Mouse (Mus musculus) limb, embryonic 10.5 days (tissue): Measurements from ENCODE around the gene Setd7. TPM values are rescaled to one million over a fixed set of nuclear protein-coding genes. Genes with fewer than 3 reads are reported as not detected.

Source experiments
- DNase-seq: peaks from one replicate; pipeline ENCODE4 v3.0.0-alpha.2; 2017; ENCODE audit warnings: low spot score
- H3K27ac ChIP-seq: fragments of 300-500 bp; sonication (generic); 2 replicates; pipeline ENCODE4 v1.5.1; 2016; ENCODE audit warnings: mild to moderate bottlenecking
- H3K27me3 ChIP-seq: fragments of 300-500 bp; sonication (generic); 2 replicates; pipeline ENCODE4 v1.6.1; 2016; ENCODE audit warnings: low read depth, mild to moderate bottlenecking; ENCODE audit not compliant: poor library complexity, severe bottlenecking
- H3K36me3 ChIP-seq: fragments of 300-500 bp; sonication (generic); 2 replicates; pipeline ENCODE4 v1.6.1; 2016; ENCODE audit warnings: mild to moderate bottlenecking, moderate library complexity
- H3K4me1 ChIP-seq: fragments of 300-500 bp; sonication (generic); 2 replicates; pipeline ENCODE4 v1.6.1; 2016
- H3K4me3 ChIP-seq: fragments of 300-500 bp; sonication (generic); 2 replicates; pipeline ENCODE4 v1.5.1; 2016; ENCODE audit warnings: mild to moderate bottlenecking, moderate library complexity
- H3K9me3 ChIP-seq: fragments of 300-500 bp; sonication (generic); replicated peaks from 2 replicates; pipeline ENCODE4 v1.6.1; 2016; ENCODE audit warnings: mild to moderate bottlenecking
- WGBS: fragments of 180-500 bp; shearing (Covaris S2); methylation state at CpG from one replicate; pipeline ENCODE4 v1.1.7; 2016; 5-methylcytosine and 5-hydroxymethylcytosine counted together
- polyA plus RNA-seq: library from polyadenylated mRNA; unstranded; fragments of >200 nt; fragmentation: Nextera tagmentation; extraction: Ambion mirVana; gene quantifications from 2 replicates; pipeline ENCODE4 v1.2.1, GENCODE M21; 2016

Setd7 gene
- 2.7 and 4.8 TPM in 2 replicates for polyA plus RNA-seq

GRCm38 (mm10) chr3:51560511-51561108, at the start of gene Setd7:
TSS of gene Setd7 (minus strand) at chr3:51560879.
- Histone ChIP-seq H3K4me1 (peaks cover 30% of the 10 kb centered on the region), H3K27me3 (peaks cover 12% of the 10 kb centered on the region), H3K36me3 (peaks cover 8% of the 10 kb centered on the region; the same call in 1 of the 2 replicates), H3K4me3 (peak within 1 kb of the TSS; percentile 90), H3K27ac (peak within 1 kb of the TSS; percentile 97), H3K9me3 (no peaks in the 10 kb centered on the region)
- DNase-seq: peak; percentile 83
- WGBS: under 1% methylated on average over 47 of the region's 48 CpGs

- Histone ChIP-seq H3K4me3 (no peak overlapping the region), H3K27me3 (no peaks in the 10 kb centered on the region), H3K4me1 (no peaks in the 10 kb centered on the region), H3K27ac (no peak overlapping the region), H3K36me3 (no peaks in the 10 kb centered on the region), H3K9me3 (no peaks in the 10 kb centered on the region)
- no peak for DNase-seq
- 89% methylated on average over 3 of the region's 3 CpGs for WGBS
Observed at GRCm38 (mm10) chr3:51604489-51604888, 43.8 kb upstream of the Setd7 start.

GRCm38 (mm10) chr3:51603705-51604291, 43.1 kb upstream of the Setd7 start:
- H3K4me1 ChIP-seq: no peaks in the 10 kb centered on the region
- H3K9me3 ChIP-seq: no peaks in the 10 kb centered on the region
- H3K4me3 ChIP-seq: no peak overlapping the region
- H3K27ac ChIP-seq: no peak overlapping the region
- no peaks in the 10 kb centered on the region for H3K27me3 ChIP-seq
- WGBS: 94% methylated on average over 15 of the region's 15 CpGs
- no peaks in the 10 kb centered on the region for H3K36me3 ChIP-seq
- no peak for DNase-seq

- no peak overlapping the region for H3K27ac ChIP-seq
- H3K4me1 ChIP-seq: no peaks in the 10 kb centered on the region
- no peak for DNase-seq
- no peak overlapping the region for H3K4me3 ChIP-seq
- H3K9me3 ChIP-seq: no peaks in the 10 kb centered on the region
- 94% methylated on average over 2 of the region's 2 CpGs for WGBS
- H3K36me3 ChIP-seq: no peaks in the 10 kb centered on the region
- no peaks in the 10 kb centered on the region for H3K27me3 ChIP-seq
Observed at GRCm38 (mm10) chr3:51601461-51601860, 40.8 kb upstream of the Setd7 start.

GRCm38 (mm10) chr3:51600728-51601127, 40.0 kb upstream of the Setd7 start:
- Histone ChIP-seq H3K4me3 (no peak overlapping the region), H3K9me3 (no peaks in the 10 kb centered on the region), H3K27me3 (no peaks in the 10 kb centered on the region), H3K27ac (no peak overlapping the region), H3K4me1 (no peaks in the 10 kb centered on the region), H3K36me3 (no peaks in the 10 kb centered on the region)
- 94% methylated on average over 4 of the region's 4 CpGs for WGBS
- DNase-seq: no peak

GRCm38 (mm10) chr3:51599057-51599630, 38.5 kb upstream of the Setd7 start:
- no peaks in the 10 kb centered on the region for H3K36me3 ChIP-seq
- H3K9me3 ChIP-seq: no peaks in the 10 kb centered on the region
- no peaks in the 10 kb centered on the region for H3K27me3 ChIP-seq
- no peak for DNase-seq
- no peaks in the 10 kb centered on the region for H3K4me1 ChIP-seq
- no peak overlapping the region for H3K27ac ChIP-seq
- WGBS: 77% methylated on average over 12 of the region's 12 CpGs
- H3K4me3 ChIP-seq: no peak overlapping the region

- H3K27ac ChIP-seq: no peak overlapping the region
- no peaks in the 10 kb centered on the region for H3K27me3 ChIP-seq
- 89% methylated on average over 2 of the region's 2 CpGs for WGBS
- no peaks in the 10 kb centered on the region for H3K4me1 ChIP-seq
- no peak overlapping the region for H3K4me3 ChIP-seq
- no peak for DNase-seq
- H3K36me3 ChIP-seq: no peaks in the 10 kb centered on the region
- H3K9me3 ChIP-seq: no peaks in the 10 kb centered on the region
Observed at GRCm38 (mm10) chr3:51596538-51596937, 35.9 kb upstream of the Setd7 start.

- H3K36me3 ChIP-seq: no peaks in the 10 kb centered on the region
- 92% methylated on average over 1 of the region's 1 CpGs for WGBS
Observed at GRCm38 (mm10) chr3:51593506-51593905, 32.8 kb upstream of the Setd7 start.

GRCm38 (mm10) chr3:51591591-51591990, 30.9 kb upstream of the Setd7 start:
- WGBS: 92% methylated on average over 6 of the region's 6 CpGs
- no peaks in the 10 kb centered on the region for H3K4me1 ChIP-seq
- H3K27me3 ChIP-seq: no peaks in the 10 kb centered on the region
- DNase-seq: no peak
- no peaks in the 10 kb centered on the region for H3K36me3 ChIP-seq
- H3K9me3 ChIP-seq: no peaks in the 10 kb centered on the region
- H3K27ac ChIP-seq: no peak overlapping the region
- no peak overlapping the region for H3K4me3 ChIP-seq

More at GRCm38 (mm10) chr3:51593506-51593905, 32.8 kb upstream of the Setd7 start:
- H3K27me3 ChIP-seq: no peaks in the 10 kb centered on the region
- H3K9me3 ChIP-seq: no peaks in the 10 kb centered on the region
- no peak overlapping the region for H3K27ac ChIP-seq
- no peaks in the 10 kb centered on the region for H3K4me1 ChIP-seq
- no peak overlapping the region for H3K4me3 ChIP-seq
- DNase-seq: no peak

- Histone ChIP-seq H3K9me3 (no peaks in the 10 kb centered on the region), H3K27me3 (no peaks in the 10 kb centered on the region), H3K27ac (no peak overlapping the region), H3K36me3 (no peaks in the 10 kb centered on the region), H3K4me1 (no peaks in the 10 kb centered on the region), H3K4me3 (no peak overlapping the region)
- DNase-seq: no peak
- WGBS: 41% methylated on average over 15 of the region's 15 CpGs
Observed at GRCm38 (mm10) chr3:51590207-51590892, 29.7 kb upstream of the Setd7 start.

GRCm38 (mm10) chr3:51587697-51588262, 27.1 kb upstream of the Setd7 start:
- H3K9me3 ChIP-seq: no peaks in the 10 kb centered on the region
- DNase-seq: no peak
- WGBS: 60% methylated on average over 7 of the region's 7 CpGs
- H3K27me3 ChIP-seq: peaks cover 5% of the 10 kb centered on the region; the same call in 1 of the 2 replicates
- no peak overlapping the region for H3K4me3 ChIP-seq
- H3K36me3 ChIP-seq: no peaks in the 10 kb centered on the region
- no peak overlapping the region for H3K27ac ChIP-seq
- peaks cover 20% of the 10 kb centered on the region for H3K4me1 ChIP-seq

- H3K27me3 ChIP-seq: peaks cover 5% of the 10 kb centered on the region; the same call in 1 of the 2 replicates
- peak overlapping the region; percentile 21; the same call in 1 of the 2 replicates for H3K27ac ChIP-seq
- peak; percentile 83 for DNase-seq
- no peaks in the 10 kb centered on the region for H3K36me3 ChIP-seq
- no peak overlapping the region for H3K4me3 ChIP-seq
- peaks cover 20% of the 10 kb centered on the region for H3K4me1 ChIP-seq
- 25% methylated on average over 18 of the region's 18 CpGs for WGBS
- H3K9me3 ChIP-seq: no peaks in the 10 kb centered on the region
Observed at GRCm38 (mm10) chr3:51583574-51584391, 23.1 kb upstream of the Setd7 start.
